Mouse (Mus musculus) G1E-ER4 (cell line): ENCODE measurements around the gene Gm10139. TPM values are rescaled to one million over a fixed set of nuclear protein-coding genes. Genes with fewer than 3 reads are reported as not detected.
"Not testable (repeated sequence)": the region's sequence is repeated elsewhere in the genome, so short reads cannot be mapped to it uniquely, and the experiment has no call there.

Experiments
- GATA1 ChIP-seq: IDR thresholded peaks from one replicate; pipeline ENCODE4 v1.8.0; 2012; ENCODE audit warnings: low read length, inconsistent platforms
- polyA plus RNA-seq: library from polyadenylated mRNA; stranded (reverse); fragments of >175 nt; gene quantifications from 2 replicates; pipeline ENCODE4 v1.2.3, GENCODE M21; 2012

Gene Gm10139
- polyA plus RNA-seq = not detected in 2 replicates

- TF ChIP-seq GATA1 = not testable (repeated sequence)
These were observed at the start of gene Gm10139 for GRCm38 (mm10) chr13:65512378-65512777. Gene Gm10139, plus strand, starts transcription at chr13:65512678.

Other genes with a start within 250 kb of the Gm10139 start
- gene Zfp369, start 233.9 kb upstream of the Gm10139 start, polyA plus RNA-seq = 3.2 and 3.5 TPM in 2 replicates